Mouse (Mus musculus) heart, postnatal 0 days (tissue): ENCODE results near the gene Chmp2a.

Experiments used
- CTCF ChIP-seq: IDR thresholded peaks from 2 replicates; pipeline ENCODE4 v1.5.1; 2016; ENCODE audit warnings: antibody characterized with exemption, control low read depth, low read depth
- EP300 ChIP-seq: IDR thresholded peaks from 2 replicates; pipeline ENCODE4 v1.6.1; 2016; ENCODE audit warnings: antibody characterized with exemption, low read depth

DNA sequence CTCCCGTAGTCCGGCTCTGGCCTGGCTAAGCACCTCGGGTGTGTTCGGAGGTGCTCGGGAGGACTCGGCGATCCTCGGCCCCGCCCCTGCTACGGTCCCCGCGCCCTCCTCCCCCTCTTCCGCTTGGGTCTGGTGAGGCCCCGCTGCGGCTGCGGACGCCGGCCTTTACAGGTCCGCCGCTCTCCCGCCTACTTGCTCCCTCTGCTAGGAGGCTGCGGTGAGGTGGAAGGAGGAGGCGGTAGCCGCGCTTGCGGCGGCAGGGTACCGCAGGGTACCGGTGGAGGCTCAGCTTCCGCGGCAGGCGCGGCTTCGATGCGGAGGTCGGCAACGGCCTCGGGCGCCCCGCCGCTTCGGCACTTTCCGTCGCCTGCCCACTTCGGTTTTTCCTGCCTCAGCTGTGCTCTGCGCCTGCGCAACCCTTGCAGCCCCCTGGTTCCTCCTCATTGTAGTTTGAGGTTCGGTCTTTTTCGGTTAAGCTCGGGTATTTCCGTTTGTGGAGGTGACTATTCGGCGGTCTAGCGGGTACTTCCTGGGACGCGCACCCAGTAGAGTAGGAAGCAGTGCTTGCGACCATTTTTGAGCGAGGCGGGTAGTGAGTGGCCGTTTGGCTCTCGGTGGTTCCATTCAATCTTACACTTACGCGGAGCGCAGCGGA is 3.4 kb upstream of the Chmp2a start, which contains the start of gene Ube2m:
- TF ChIP-seq CTCF: no peak
- 0 out of 2 replicates have a peak, but pooled peaks have one; percentile 24 for TF ChIP-seq EP300
